Mouse (Mus musculus) heart, adult 2 months (tissue): ENCODE data around the gene Cdk11b.

ENCODE experiments used
- CTCF ChIP-seq: fragments of 200-600 bp; IDR thresholded peaks from 2 replicates; pipeline ENCODE4 v1.8.1; 2022; ENCODE audit warnings: antibody characterized with exemption, mild to moderate bottlenecking, moderate library complexity
- EP300 ChIP-seq: fragments of 200-500 bp; IDR thresholded peaks from 2 replicates; pipeline ENCODE4 v1.6.1; 2011; ENCODE audit warnings: low read depth, low read length, control low read depth; ENCODE audit not compliant: insufficient read depth

DNA sequence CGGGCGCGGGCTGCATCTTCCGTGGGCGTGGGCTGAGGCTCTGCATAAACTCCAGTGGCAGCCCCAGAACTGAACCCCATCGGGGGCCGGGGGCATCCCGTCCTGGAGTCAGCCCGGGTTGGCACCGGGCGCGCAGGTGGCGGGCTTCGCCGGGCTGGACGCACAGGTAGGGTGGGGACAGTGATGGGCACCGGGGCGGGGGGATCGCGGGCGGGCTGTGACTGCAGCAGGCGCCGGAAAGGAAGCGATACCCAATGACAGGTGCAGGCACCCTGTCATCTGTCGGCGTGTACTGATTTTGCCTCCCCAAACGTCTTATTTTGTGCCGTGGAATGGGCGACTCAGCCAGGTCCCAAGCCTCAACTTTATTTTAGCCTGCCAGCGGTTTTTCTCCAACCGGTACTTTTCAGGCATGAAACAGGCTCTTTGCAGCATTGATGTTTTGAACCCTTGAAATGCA, 22.6 kb upstream of the Cdk11b start:
- no peak for TF ChIP-seq CTCF
- TF ChIP-seq EP300: no peak
